Mouse (Mus musculus): ENCODE measurements around the gene Kdm5c.
A peak's percentile ranks its signal among the peaks of the same experiment; 100 is the strongest.
"Not testable (repeated sequence)": the region's sequence is repeated elsewhere in the genome, so short reads cannot be mapped to it uniquely, and the experiment has no call there.

The Kdm5c gene

GRCm38 (mm10) chrX:152232781-152233763, at the start of gene Kdm5c:
TSS of gene Kdm5c (plus strand) at chrX:152233020.
- DNase-seq: peak; percentile 93

- DNase-seq: no peak
These were observed 45.7 kb upstream of the Kdm5c start for GRCm38 (mm10) chrX:152187151-152187550.

GRCm38 (mm10) chrX:152191266-152191665, 41.6 kb upstream of the Kdm5c start:
- DNase-seq: no peak

- no peak for DNase-seq
These were observed 34.8 kb upstream of the Kdm5c start for GRCm38 (mm10) chrX:152197814-152198648.

GRCm38 (mm10) chrX:152201737-152202421, 30.9 kb upstream of the Kdm5c start:
- DNase-seq: no peak

GRCm38 (mm10) chrX:152202422-152203103, 30.3 kb upstream of the Kdm5c start:
- no peak for DNase-seq

GRCm38 (mm10) chrX:152203247-152203646, 29.6 kb upstream of the Kdm5c start:
- no peak for DNase-seq

- no peak for DNase-seq
These were observed 27.3 kb upstream of the Kdm5c start for GRCm38 (mm10) chrX:152205486-152205885.

GRCm38 (mm10) chrX:152214703-152215102, 18.1 kb upstream of the Kdm5c start:
- DNase-seq: no peak

- DNase-seq: no peak
These were observed 14.3 kb upstream of the Kdm5c start for GRCm38 (mm10) chrX:152218529-152218928.

- no peak for DNase-seq
These were observed 11.1 kb upstream of the Kdm5c start for GRCm38 (mm10) chrX:152221721-152222120.

GRCm38 (mm10) chrX:152222226-152222625, 10.6 kb upstream of the Kdm5c start:
- no peak for DNase-seq

GRCm38 (mm10) chrX:152223313-152223712, 9.5 kb upstream of the Kdm5c start:
- DNase-seq: no peak

GRCm38 (mm10) chrX:152224280-152224679, 8.5 kb upstream of the Kdm5c start:
- no peak for DNase-seq

GRCm38 (mm10) chrX:152234125-152234524, 1.3 kb downstream of the Kdm5c start:
- no peak for DNase-seq

GRCm38 (mm10) chrX:152235758-152236157, 2.9 kb downstream of the Kdm5c start:
- DNase-seq: no peak

GRCm38 (mm10) chrX:152243140-152243539, 10.3 kb downstream of the Kdm5c start:
- DNase-seq: not testable (repeated sequence)

- DNase-seq: no peak
These were observed 11.8 kb downstream of the Kdm5c start for GRCm38 (mm10) chrX:152244492-152245189.

GRCm38 (mm10) chrX:152271189-152271588, 38.4 kb downstream of the Kdm5c start:
- no peak for DNase-seq

GRCm38 (mm10) chrX:152279384-152279783, 46.6 kb downstream of the Kdm5c start:
- no peak for DNase-seq

- DNase-seq: no peak
These were observed 51.9 kb downstream of the Kdm5c start for GRCm38 (mm10) chrX:152284746-152285145.

GRCm38 (mm10) chrX:152287026-152287425, 54.2 kb downstream of the Kdm5c start:
- not testable (repeated sequence) for DNase-seq

All from right cerebral cortex, adult 18-20 months (tissue).